Mouse (Mus musculus): Measurements from ENCODE around the gene Stk32b. TPM values are rescaled to one million over a fixed set of nuclear protein-coding genes. Genes with fewer than 3 reads are reported as not detected.

The Stk32b gene
- polyA plus RNA-seq, 1 experiment = 13.7 TPM

DNA sequence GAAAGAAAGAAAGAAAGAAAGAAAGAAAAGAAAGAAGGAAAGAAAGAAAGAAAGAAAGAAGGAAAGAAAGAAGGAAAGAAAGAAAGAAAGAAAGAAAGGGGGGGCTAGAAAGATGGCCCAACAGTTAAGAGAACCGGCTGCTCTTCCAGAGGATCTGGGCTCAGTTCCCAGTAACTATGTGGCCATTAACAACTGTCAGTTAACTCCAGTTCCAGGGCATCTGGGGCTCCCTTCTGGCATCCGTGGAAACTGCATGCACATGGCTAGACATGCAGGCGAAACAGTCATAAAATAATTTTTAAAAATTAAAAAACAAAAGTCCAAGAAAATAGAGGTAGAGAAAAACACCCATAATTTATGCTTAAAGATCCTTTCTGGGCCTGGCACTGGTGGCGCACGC, 181.7 kb downstream of the Stk32b start:
- H3K4me1 ChIP-seq (ENCODE audit: control insufficient read depth, insufficient read depth, low read length) = no peaks in the 10 kb centered on the region
- no peaks in the 10 kb centered on the region for H3K27me3 ChIP-seq (replicated peaks; ENCODE audit: control insufficient read depth, insufficient read depth, low read length)
- no peak overlapping the region for H3K27ac ChIP-seq (ENCODE audit: insufficient read depth, low read depth, low read length)
- no peak for DNase-seq
- no peak overlapping the region for H3K4me3 ChIP-seq (ENCODE audit: insufficient read depth, low read depth, low read length)
- 79% methylated on average over 5 of the region's 5 CpGs for WGBS
- H3K36me3 ChIP-seq (ENCODE audit: control insufficient read depth, insufficient read depth, low read length) = no peaks in the 10 kb centered on the region
- TF ChIP-seq CTCF (conservative IDR thresholded peaks at IDR 0.05; ENCODE audit: insufficient read depth, insufficient read length, low read depth, low read length) (no peak), POLR2A (IDR thresholded peaks at IDR 0.05; ENCODE audit: low read depth, low read length) (no peak)

DNA sequence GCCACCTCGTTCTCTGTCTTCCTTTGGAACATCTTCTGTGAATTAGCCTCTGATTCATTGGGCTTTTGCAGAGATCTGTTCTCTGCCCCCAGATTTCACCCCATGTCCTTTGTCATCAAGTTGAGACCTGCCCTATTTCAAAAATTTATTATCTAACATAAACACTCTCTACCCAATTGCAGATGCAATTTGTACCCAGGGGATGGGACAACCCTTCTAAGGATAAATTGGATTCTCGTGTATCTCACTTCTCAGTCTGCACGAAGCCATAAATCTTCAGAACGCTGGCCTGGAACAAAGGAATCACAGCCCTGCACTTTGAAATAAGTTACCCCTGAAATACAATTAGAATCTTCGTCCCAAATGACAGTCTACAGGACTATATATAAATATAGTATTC, 191.6 kb downstream of the Stk32b start:
- Histone ChIP-seq H3K27me3 (replicated peaks; ENCODE audit: control insufficient read depth, insufficient read depth, low read length) (no peaks in the 10 kb centered on the region), H3K36me3 (ENCODE audit: control insufficient read depth, insufficient read depth, low read length) (no peaks in the 10 kb centered on the region), H3K4me3 (ENCODE audit: insufficient read depth, low read depth, low read length) (no peak overlapping the region), H3K27ac (ENCODE audit: insufficient read depth, low read depth, low read length) (no peak overlapping the region), H3K4me1 (ENCODE audit: control insufficient read depth, insufficient read depth, low read length) (0 out of 2 replicates have a peak, but pooled peaks cover 3% of the 10 kb centered on the region)
- 60% methylated on average over 5 of the region's 5 CpGs for WGBS
- no peak for TF ChIP-seq POLR2A (IDR thresholded peaks at IDR 0.05; ENCODE audit: low read depth, low read length)
- no peak for TF ChIP-seq CTCF (conservative IDR thresholded peaks at IDR 0.05; ENCODE audit: insufficient read depth, insufficient read length, low read depth, low read length)
- DNase-seq = no peak

DNA sequence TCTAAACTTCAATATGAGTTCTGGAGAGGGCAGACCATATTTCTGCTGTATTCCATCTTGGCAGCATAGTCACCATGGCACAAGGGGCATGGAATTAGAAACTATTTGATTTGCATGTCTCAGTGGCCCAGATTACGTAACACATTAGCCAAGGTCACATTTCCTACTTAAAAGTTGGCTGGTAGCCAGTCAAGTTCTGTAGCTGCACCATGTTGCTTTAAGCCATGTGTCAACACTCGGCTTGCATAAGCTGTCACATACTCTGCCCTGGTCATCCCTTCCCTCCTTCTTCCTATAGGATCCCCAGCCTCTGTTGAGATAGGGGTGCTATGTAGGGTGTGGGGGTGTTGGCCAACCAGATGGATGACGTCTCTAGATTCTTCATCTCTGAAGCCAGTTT, 196.5 kb downstream of the Stk32b start:
- Histone ChIP-seq H3K4me1 (ENCODE audit: control insufficient read depth, insufficient read depth, low read length) (0 out of 2 replicates have a peak, but pooled peaks cover 3% of the 10 kb centered on the region), H3K27me3 (replicated peaks; ENCODE audit: control insufficient read depth, insufficient read depth, low read length) (no peaks in the 10 kb centered on the region), H3K27ac (ENCODE audit: insufficient read depth, low read depth, low read length) (peak overlapping the region; percentile 61), H3K4me3 (ENCODE audit: insufficient read depth, low read depth, low read length) (no peak overlapping the region), H3K36me3 (ENCODE audit: control insufficient read depth, insufficient read depth, low read length) (no peaks in the 10 kb centered on the region)
- DNase-seq = peak; percentile 51
- WGBS = 51% methylated on average over 3 of the region's 3 CpGs
- TF ChIP-seq POLR2A (IDR thresholded peaks at IDR 0.05; ENCODE audit: low read depth, low read length) (no peak), CTCF (conservative IDR thresholded peaks at IDR 0.05; ENCODE audit: insufficient read depth, insufficient read length, low read depth, low read length) (no peak)

DNA sequence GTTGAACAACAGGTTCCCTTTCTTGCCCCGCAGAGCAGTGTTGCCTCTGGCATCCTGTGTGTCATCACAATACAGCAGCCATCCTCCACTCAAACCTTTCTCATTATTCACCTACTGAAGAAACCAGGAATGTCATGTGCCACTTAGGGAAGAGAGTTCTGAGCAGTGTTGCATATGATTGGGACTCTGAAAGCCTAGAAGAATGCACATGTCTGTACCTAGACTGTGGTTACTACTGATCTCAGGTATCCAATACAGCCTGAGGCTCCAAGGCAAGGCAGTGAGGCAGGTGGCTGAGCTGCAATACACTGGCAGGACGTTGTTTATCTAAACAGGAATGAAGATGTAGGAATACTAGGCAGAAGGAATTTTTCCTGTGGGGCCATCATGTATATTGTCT, 204.5 kb downstream of the Stk32b start:
- Histone ChIP-seq H3K36me3 (ENCODE audit: control insufficient read depth, insufficient read depth, low read length) (no peaks in the 10 kb centered on the region), H3K27me3 (replicated peaks; ENCODE audit: control insufficient read depth, insufficient read depth, low read length) (no peaks in the 10 kb centered on the region), H3K27ac (ENCODE audit: insufficient read depth, low read depth, low read length) (no peak overlapping the region), H3K4me3 (ENCODE audit: insufficient read depth, low read depth, low read length) (no peak overlapping the region), H3K4me1 (ENCODE audit: control insufficient read depth, insufficient read depth, low read length) (no peaks in the 10 kb centered on the region)
- 24% methylated on average over 2 of the region's 2 CpGs for WGBS
- no peak for DNase-seq
- TF ChIP-seq CTCF (conservative IDR thresholded peaks at IDR 0.05; ENCODE audit: insufficient read depth, insufficient read length, low read depth, low read length) = no peak
- no peak for TF ChIP-seq POLR2A (IDR thresholded peaks at IDR 0.05; ENCODE audit: low read depth, low read length)

DNA sequence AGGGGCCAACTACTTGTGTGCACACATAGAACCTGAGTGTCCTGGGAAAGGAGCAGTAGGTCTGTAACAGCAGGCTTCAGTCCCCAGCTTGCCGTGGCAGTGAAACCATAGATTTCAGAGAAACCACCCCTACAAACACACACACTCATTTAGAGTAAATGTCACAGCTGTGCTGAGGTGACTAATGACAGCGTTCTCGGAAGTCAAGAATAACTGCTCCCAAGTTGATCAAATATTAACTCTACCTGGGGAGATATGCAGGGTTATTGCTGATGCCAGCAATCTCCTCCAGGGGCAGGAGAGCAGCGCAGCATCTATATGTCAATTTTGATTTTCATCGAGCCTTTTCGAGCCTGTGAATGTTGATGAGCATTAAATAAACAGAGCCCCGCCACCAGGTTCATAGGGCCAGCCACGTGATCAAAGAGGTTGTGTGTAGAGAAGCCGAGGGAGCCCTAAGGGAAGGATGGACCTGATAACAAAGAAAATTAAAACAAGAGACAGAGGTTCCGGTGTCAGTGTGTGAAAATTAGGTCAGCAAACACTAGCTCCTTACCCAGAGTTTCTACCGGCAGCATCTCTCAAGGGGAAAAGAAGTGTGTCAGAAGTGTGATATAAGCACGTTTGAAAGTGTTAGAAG, 210.0 kb downstream of the Stk32b start:
- TF ChIP-seq CTCF (conservative IDR thresholded peaks at IDR 0.05; ENCODE audit: insufficient read depth, insufficient read length, low read depth, low read length) (no peak), POLR2A (IDR thresholded peaks at IDR 0.05; ENCODE audit: low read depth, low read length) (no peak)
- DNase-seq = peak; percentile 23
- H3K36me3 ChIP-seq (ENCODE audit: control insufficient read depth, insufficient read depth, low read length) = no peaks in the 10 kb centered on the region
- 40% methylated on average over 12 of the region's 12 CpGs for WGBS
- no peak overlapping the region for H3K4me3 ChIP-seq (ENCODE audit: insufficient read depth, low read depth, low read length)
- no peaks in the 10 kb centered on the region for H3K27me3 ChIP-seq (replicated peaks; ENCODE audit: control insufficient read depth, insufficient read depth, low read length)
- no peak overlapping the region for H3K27ac ChIP-seq (ENCODE audit: insufficient read depth, low read depth, low read length)
- no peaks in the 10 kb centered on the region for H3K4me1 ChIP-seq (ENCODE audit: control insufficient read depth, insufficient read depth, low read length)

DNA sequence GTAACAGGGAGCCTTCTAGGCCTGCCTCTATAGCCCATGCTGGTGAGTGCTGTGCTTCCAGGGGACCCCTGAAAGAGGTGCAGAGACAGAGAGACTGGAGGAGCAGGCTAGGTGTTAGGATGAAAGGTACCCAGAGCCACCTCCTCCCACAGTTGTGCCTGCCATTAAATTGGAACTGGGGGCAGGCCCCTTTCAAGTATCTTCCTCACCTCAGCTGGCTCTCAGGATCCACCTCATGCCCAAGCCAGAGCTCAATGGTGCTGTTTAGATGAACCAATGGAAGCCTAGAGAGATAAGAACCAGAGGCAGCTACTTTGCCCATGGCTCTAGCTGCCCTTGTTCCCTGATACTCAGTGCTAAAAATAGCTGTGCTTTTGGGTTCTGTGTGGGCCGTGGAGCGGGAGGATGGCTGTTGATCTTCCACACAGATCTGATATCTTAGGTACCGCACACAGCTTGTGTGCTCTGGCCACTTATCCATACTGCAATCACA, 221.9 kb downstream of the Stk32b start:
- Histone ChIP-seq H3K36me3 (ENCODE audit: control insufficient read depth, insufficient read depth, low read length) (no peaks in the 10 kb centered on the region), H3K27me3 (replicated peaks; ENCODE audit: control insufficient read depth, insufficient read depth, low read length) (no peaks in the 10 kb centered on the region), H3K27ac (ENCODE audit: insufficient read depth, low read depth, low read length) (no peak overlapping the region), H3K4me1 (ENCODE audit: control insufficient read depth, insufficient read depth, low read length) (no peaks in the 10 kb centered on the region), H3K4me3 (ENCODE audit: insufficient read depth, low read depth, low read length) (no peak overlapping the region)
- DNase-seq = no peak
- TF ChIP-seq CTCF (conservative IDR thresholded peaks at IDR 0.05; ENCODE audit: insufficient read depth, insufficient read length, low read depth, low read length) (no peak), POLR2A (IDR thresholded peaks at IDR 0.05; ENCODE audit: low read depth, low read length) (no peak)
- 71% methylated on average over 3 of the region's 3 CpGs for WGBS

DNA sequence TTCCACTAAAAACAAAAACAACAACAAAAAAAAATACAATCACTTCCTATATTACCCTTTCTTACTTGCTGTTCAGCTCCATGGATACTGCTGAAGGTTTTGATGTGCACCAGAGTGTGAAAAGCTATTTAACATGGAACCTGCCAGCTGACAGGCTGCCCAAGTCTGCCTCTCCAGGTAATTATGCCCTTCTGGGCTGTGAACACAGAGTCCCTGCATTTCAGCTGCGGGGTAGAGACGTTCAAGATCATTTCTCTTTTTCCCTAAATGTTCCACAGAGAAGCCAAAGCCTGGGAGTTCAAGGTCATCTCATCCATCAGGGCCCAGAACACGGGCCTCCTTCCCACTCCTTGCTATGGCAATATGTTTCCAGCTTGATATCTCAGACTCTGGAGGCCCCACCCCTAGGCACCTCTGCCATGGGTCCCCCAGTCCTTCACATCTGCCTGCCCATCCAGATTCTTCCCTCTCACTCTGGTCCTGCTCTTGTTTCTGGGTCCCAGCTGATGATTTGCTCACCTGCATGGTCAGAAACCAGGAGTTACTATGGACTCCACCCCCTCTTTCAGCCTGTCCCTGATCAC, 244.9 kb downstream of the Stk32b start:
- H3K4me3 ChIP-seq (ENCODE audit: insufficient read depth, low read depth, low read length) = no peak overlapping the region
- peaks cover 2% of the 10 kb centered on the region; the same call in 1 of the 2 replicates for H3K4me1 ChIP-seq (ENCODE audit: control insufficient read depth, insufficient read depth, low read length)
- no peaks in the 10 kb centered on the region for H3K27me3 ChIP-seq (replicated peaks; ENCODE audit: control insufficient read depth, insufficient read depth, low read length)
- DNase-seq = peak; percentile 81
- peak overlapping the region; percentile 92 for H3K27ac ChIP-seq (ENCODE audit: insufficient read depth, low read depth, low read length)
- H3K36me3 ChIP-seq (ENCODE audit: control insufficient read depth, insufficient read depth, low read length) = no peaks in the 10 kb centered on the region
- 30% methylated on average over 3 of the region's 3 CpGs for WGBS
- TF ChIP-seq POLR2A (IDR thresholded peaks at IDR 0.05; ENCODE audit: low read depth, low read length) = no peak
- TF ChIP-seq CTCF (conservative IDR thresholded peaks at IDR 0.05; ENCODE audit: insufficient read depth, insufficient read length, low read depth, low read length) = no peak
